Mouse (Mus musculus) layer of hippocampus, postnatal 36 days (tissue): Measurements from ENCODE around the gene Cpa4. TPM values are rescaled to one million over a fixed set of nuclear protein-coding genes. Genes with fewer than 3 reads are reported as not detected.

Experiments used
- DNase-seq, 2 experiments: peaks; one replicate each; pipeline ENCODE4 v3.0.0; 2022
- total RNA-seq, 2 experiments: library from RNA; stranded (reverse); gene quantifications; 2 replicates each; pipeline ENCODE4 v1.2.3; 2021

Cpa4 gene
- total RNA-seq, 2 experiments from 2014 or later = not detected

DNA sequence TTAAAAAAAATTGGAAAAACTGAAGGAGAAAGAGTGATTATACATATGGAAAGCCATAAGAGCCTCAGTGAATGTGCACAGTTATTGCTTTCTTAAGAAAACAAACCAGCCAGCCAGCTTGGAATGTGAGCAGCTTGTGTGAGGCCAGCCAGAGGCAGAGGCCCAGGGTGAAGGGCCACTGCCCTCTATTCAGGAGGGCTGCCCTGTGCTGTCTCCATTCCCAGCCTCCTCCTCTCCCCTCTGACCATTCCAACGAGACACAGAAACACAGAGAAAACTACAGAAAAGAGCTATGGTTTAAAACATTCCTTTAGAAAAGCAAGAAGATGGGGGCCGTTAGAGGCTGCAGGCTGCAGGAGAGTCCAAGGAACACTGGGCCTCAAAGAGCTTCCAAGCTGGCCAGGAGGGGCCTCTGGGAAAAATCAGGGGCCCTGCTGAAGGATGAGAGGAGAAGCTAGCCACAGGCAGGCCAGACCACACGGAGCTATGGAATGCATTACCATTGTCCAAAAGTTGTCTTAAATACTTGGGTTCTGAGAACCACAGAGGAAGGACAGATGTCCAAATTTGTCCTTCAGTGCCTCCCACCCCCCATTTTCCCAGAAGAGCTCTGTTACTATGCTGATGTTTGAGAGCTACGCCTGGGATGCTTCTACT, 68.1 kb downstream of the Cpa4 start:
- no peak for DNase-seq

DNA sequence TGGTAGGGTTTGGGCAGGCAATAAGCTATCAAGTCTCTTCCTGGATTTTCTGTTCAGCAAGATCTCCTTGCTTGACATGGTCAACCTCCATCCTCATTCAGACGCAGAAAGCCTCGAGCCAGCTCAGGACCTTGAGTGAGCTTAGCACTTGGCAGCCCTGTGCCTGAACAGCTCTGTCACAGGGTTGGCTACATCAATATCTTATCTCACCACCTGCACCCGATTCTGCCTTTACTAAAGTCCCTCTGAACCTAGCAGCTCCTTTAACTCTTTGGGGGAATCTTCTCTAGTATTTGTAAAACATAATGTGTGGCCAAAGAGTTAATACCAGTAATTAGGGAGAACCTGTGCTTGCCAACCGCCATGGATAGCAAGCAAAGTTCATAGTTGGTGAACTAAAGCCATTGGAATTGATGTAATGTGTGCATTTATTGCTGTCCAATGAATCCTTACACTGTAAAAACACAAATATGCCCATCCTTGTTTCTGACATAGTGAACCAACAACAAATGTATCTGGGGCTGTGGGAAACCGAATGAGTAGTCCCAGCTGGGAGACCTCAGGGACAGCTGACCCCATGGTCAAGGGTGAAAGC, 70.6 kb downstream of the Cpa4 start, which contains the start of gene Cpa1:
TSS of gene Cpa1 (plus strand) at position 545 of the 595 bp plus-strand sequence.
- DNase-seq = no peak

Other genes with a start within 250 kb of the Cpa4 start
- gene Zc3hc1, start 177.3 kb upstream of the Cpa4 start, total RNA-seq = 10 to 100 TPM; 24.5 to 27.9 TPM
- 10 to 100 TPM; 95.9 to 97.0 TPM for gene Klhdc10, start 166.5 kb upstream of the Cpa4 start, total RNA-seq
- gene Tmem209, start 58.6 kb upstream of the Cpa4 start, total RNA-seq = 10 to 100 TPM; 19.2 to 25.2 TPM
- gene Ssmem1, start 58.5 kb upstream of the Cpa4 start, total RNA-seq = 1 to 10 TPM in 1 of 2 experiments, under 1 TPM in 1; 0.70 to 1.2 TPM
- gene Cpa2, start 26.8 kb upstream of the Cpa4 start, total RNA-seq = 1 to 10 TPM in 1 of 2 experiments, under 1 TPM in 1; 0.92 to 2.0 TPM
- gene Cpa5, start 42.6 kb downstream of the Cpa4 start, total RNA-seq = not detected
- not detected for gene Cpa1, start 70.8 kb downstream of the Cpa4 start, total RNA-seq
- gene Cep41, start 125.4 kb downstream of the Cpa4 start, total RNA-seq = 1 to 10 TPM; 6.7 to 6.8 TPM
- 10 to 100 TPM; 48.4 to 52.7 TPM for gene Mest, start 155.2 kb downstream of the Cpa4 start, total RNA-seq